Mouse (Mus musculus) kidney, adult 2 months (tissue): Measurements from ENCODE around the gene Nxpe4.

Source experiments
- CTCF ChIP-seq: fragments of 200-500 bp; conservative IDR thresholded peaks from 2 replicates; pipeline ENCODE4 v1.5.1; 2011; ENCODE audit warnings: low read depth, mild to moderate bottlenecking, control low read depth, low read length, moderate library complexity, mixed read lengths; ENCODE audit not compliant: insufficient read depth, insufficient read length
- POLR2A ChIP-seq: fragments of 200-500 bp; IDR thresholded peaks from one replicate; pipeline ENCODE4 v1.6.1; 2011; ENCODE audit warnings: low read depth, low read length, control low read depth

- TF ChIP-seq CTCF (no peak), POLR2A (no peak)
Observed at GRCm38 (mm10) chr9:48315825-48316224, 154.0 kb downstream of the Nxpe4 start.
